Mouse (Mus musculus) kidney, embryonic 14.5 days (tissue): Measurements from ENCODE around the gene 4930404N11Rik. TPM values are rescaled to one million over a fixed set of nuclear protein-coding genes. Genes with fewer than 3 reads are reported as not detected.

ENCODE experiments used
- ATAC-seq: fragments of 200-750 bp; cut with Nextera tagmentation; 2 replicates; pipeline ENCODE4 v1.8.0; 2017; ENCODE audit warnings: moderate number of reproducible peaks, mild to moderate bottlenecking, moderate TSS enrichment, moderate library complexity; ENCODE audit not compliant: low FRiP score, low TSS enrichment
- H3K27ac ChIP-seq: fragments of 300-500 bp; sonication (generic); 2 replicates; pipeline ENCODE4 v1.5.1; 2014; ENCODE audit warnings: low read depth, mild to moderate bottlenecking, low read length, moderate library complexity, mixed read lengths
- H3K27me3 ChIP-seq: fragments of 300-500 bp; sonication (generic); 2 replicates; pipeline ENCODE4 v1.6.1; 2014; ENCODE audit warnings: mild to moderate bottlenecking, low read length; ENCODE audit not compliant: control insufficient read depth, insufficient read depth
- H3K36me3 ChIP-seq: fragments of 300-500 bp; sonication (generic); 2 replicates; pipeline ENCODE4 v1.6.1; 2014; ENCODE audit warnings: low read length, mixed read lengths; ENCODE audit not compliant: control insufficient read depth, insufficient read depth
- H3K4me1 ChIP-seq: fragments of 300-500 bp; sonication (generic); 2 replicates; pipeline ENCODE4 v1.6.1; 2014; ENCODE audit warnings: low read length, mixed read lengths; ENCODE audit not compliant: control insufficient read depth, insufficient read depth
- H3K4me2 ChIP-seq: fragments of 300-500 bp; sonication (generic); replicated peaks from 2 replicates; pipeline ENCODE4 v1.6.1; 2014; ENCODE audit warnings: low read depth, mild to moderate bottlenecking, low read length
- H3K4me3 ChIP-seq: fragments of 300-500 bp; sonication (generic); 2 replicates; pipeline ENCODE4 v1.5.1; 2014; ENCODE audit warnings: mild to moderate bottlenecking, low read length
- H3K9ac ChIP-seq: fragments of 300-500 bp; sonication (generic); 2 replicates; pipeline ENCODE4 v1.6.1; 2014; ENCODE audit warnings: low read depth, mild to moderate bottlenecking, low read length, moderate library complexity
- H3K9me3 ChIP-seq: fragments of 300-500 bp; sonication (generic); 2 replicates; pipeline ENCODE4 v1.6.1; 2016; ENCODE audit warnings: low read length; ENCODE audit not compliant: control insufficient read depth
- WGBS: fragments of 180-500 bp; shearing (Covaris S2); extraction: QIAGEN DNeasy Blood & Tissue Kit; methylation state at CpG from one replicate; pipeline ENCODE4 v1.1.7; 2014; 5-methylcytosine and 5-hydroxymethylcytosine counted together
- polyA plus RNA-seq: library from polyadenylated mRNA; unstranded; fragments of >200 nt; fragmentation: Nextera tagmentation; extraction: Ambion mirVana; gene quantifications from 2 replicates; pipeline ENCODE4 v1.2.1, GENCODE M21; 2014

Gene 4930404N11Rik
- polyA plus RNA-seq, 1 experiment from 2014 or later: 0.30 TPM

GRCm38 (mm10) chr10:81389373-81389772 is 23.8 kb upstream of the 4930404N11Rik start:
- 46% methylated on average over 3 of the region's 3 CpGs for WGBS
- no peaks in the 10 kb centered on the region for H3K27me3 ChIP-seq
- H3K4me2 ChIP-seq: no peak overlapping the region
- H3K9ac ChIP-seq: no peak overlapping the region
- ATAC-seq: no peak
- no peaks in the 10 kb centered on the region for H3K9me3 ChIP-seq
- no peak overlapping the region for H3K4me3 ChIP-seq
- no peak overlapping the region for H3K27ac ChIP-seq
- peaks cover 32% of the 10 kb centered on the region for H3K36me3 ChIP-seq
- H3K4me1 ChIP-seq: peaks cover 27% of the 10 kb centered on the region

GRCm38 (mm10) chr10:81388505-81389055 is 23.0 kb upstream of the 4930404N11Rik start, which contains the start of gene Gm48552:
Gene Gm48552, plus strand, starts transcription at chr10:81389005.
- no peak within 1 kb of the TSS for H3K9ac ChIP-seq
- H3K27me3 ChIP-seq: no peaks in the 10 kb centered on the region
- H3K9me3 ChIP-seq: no peaks in the 10 kb centered on the region
- peaks cover 32% of the 10 kb centered on the region for H3K36me3 ChIP-seq
- peaks cover 24% of the 10 kb centered on the region for H3K4me1 ChIP-seq
- H3K4me3 ChIP-seq: no peak within 1 kb of the TSS
- no peak within 1 kb of the TSS for H3K27ac ChIP-seq
- H3K4me2 ChIP-seq: no peak within 1 kb of the TSS
- WGBS: 76% methylated on average over 5 of the region's 5 CpGs
- ATAC-seq: no peak

GRCm38 (mm10) chr10:81387716-81388115 is 22.1 kb upstream of the 4930404N11Rik start:
- H3K9ac ChIP-seq: no peak overlapping the region
- H3K27me3 ChIP-seq: no peaks in the 10 kb centered on the region
- ATAC-seq: no peak
- H3K27ac ChIP-seq: no peak overlapping the region
- no peak overlapping the region for H3K4me3 ChIP-seq
- H3K36me3 ChIP-seq: peaks cover 32% of the 10 kb centered on the region
- H3K4me2 ChIP-seq: no peak overlapping the region
- 95% methylated on average over 20 of the region's 20 CpGs for WGBS
- H3K9me3 ChIP-seq: no peaks in the 10 kb centered on the region
- H3K4me1 ChIP-seq: peaks cover 15% of the 10 kb centered on the region

- no peaks in the 10 kb centered on the region for H3K27me3 ChIP-seq
- 83% methylated on average over 22 of the region's 22 CpGs for WGBS
- H3K36me3 ChIP-seq: peaks cover 30% of the 10 kb centered on the region
- peak overlapping the region; percentile 69 for H3K4me2 ChIP-seq
- H3K27ac ChIP-seq: no peak overlapping the region
- H3K9me3 ChIP-seq: no peaks in the 10 kb centered on the region
- H3K4me3 ChIP-seq: peak overlapping the region; percentile 98; the same call in 1 of the 2 replicates
- ATAC-seq: no peak
- H3K4me1 ChIP-seq: peaks cover 14% of the 10 kb centered on the region
- no peak overlapping the region for H3K9ac ChIP-seq
Observed at GRCm38 (mm10) chr10:81385603-81386306, 20.1 kb upstream of the 4930404N11Rik start.

GRCm38 (mm10) chr10:81384605-81384982 is 19.0 kb upstream of the 4930404N11Rik start:
- H3K36me3 ChIP-seq: peaks cover 30% of the 10 kb centered on the region
- WGBS: under 1% methylated on average over 19 of the region's 19 CpGs

GRCm38 (mm10) chr10:81383802-81384604 is 18.4 kb upstream of the 4930404N11Rik start, which contains the start of the genes Dohh and Gm48551:
Gene Dohh, plus strand, starts transcription at chr10:81384428.
Gene Gm48551, plus strand, starts transcription at chr10:81384466.
- peak within 1 kb of the TSS; percentile 98 for H3K4me3 ChIP-seq
- ATAC-seq: peak; percentile 93
- H3K9me3 ChIP-seq: no peaks in the 10 kb centered on the region
- no peaks in the 10 kb centered on the region for H3K27me3 ChIP-seq
- peak within 1 kb of the TSS; percentile 82 for H3K27ac ChIP-seq
- peak within 1 kb of the TSS; percentile 69 for H3K4me2 ChIP-seq
- WGBS: 4% methylated on average over 52 of the region's 54 CpGs
- H3K9ac ChIP-seq: peak within 1 kb of the TSS; percentile 83
- peaks cover 9% of the 10 kb centered on the region for H3K4me1 ChIP-seq
- peaks cover 30% of the 10 kb centered on the region for H3K36me3 ChIP-seq

More at GRCm38 (mm10) chr10:81384605-81384982, 19.0 kb upstream of the 4930404N11Rik start:
- H3K9me3 ChIP-seq: no peaks in the 10 kb centered on the region
- peak overlapping the region; percentile 83 for H3K9ac ChIP-seq
- peak overlapping the region; percentile 98 for H3K4me3 ChIP-seq
- peak overlapping the region; percentile 82 for H3K27ac ChIP-seq
- peaks cover 13% of the 10 kb centered on the region for H3K4me1 ChIP-seq
- peak overlapping the region; percentile 69 for H3K4me2 ChIP-seq
- H3K27me3 ChIP-seq: no peaks in the 10 kb centered on the region
- ATAC-seq: peak; percentile 13; the same call in 1 of the 2 replicates

- Histone ChIP-seq H3K27ac (0 out of 2 replicates have a peak overlapping the region, but pooled peaks have one; percentile 9), H3K4me3 (no peak overlapping the region), H3K4me1 (peaks cover 13% of the 10 kb centered on the region), H3K4me2 (no peak overlapping the region), H3K36me3 (peaks cover 13% of the 10 kb centered on the region), H3K9me3 (no peaks in the 10 kb centered on the region), H3K9ac (no peak overlapping the region), H3K27me3 (no peaks in the 10 kb centered on the region)
- ATAC-seq: no peak
- WGBS: 80% methylated on average over 5 of the region's 5 CpGs
Observed at GRCm38 (mm10) chr10:81382039-81382438, 16.4 kb upstream of the 4930404N11Rik start.

- H3K27ac ChIP-seq: no peak overlapping the region
- H3K9ac ChIP-seq: no peak overlapping the region
- peaks cover 12% of the 10 kb centered on the region for H3K4me1 ChIP-seq
- peaks cover 8% of the 10 kb centered on the region; the same call in 1 of the 2 replicates for H3K36me3 ChIP-seq
- no peaks in the 10 kb centered on the region for H3K9me3 ChIP-seq
- H3K4me2 ChIP-seq: no peak overlapping the region
- 94% methylated on average over 6 of the region's 6 CpGs for WGBS
- no peak overlapping the region for H3K4me3 ChIP-seq
- ATAC-seq: no peak
- H3K27me3 ChIP-seq: no peaks in the 10 kb centered on the region
Observed at GRCm38 (mm10) chr10:81379809-81380378, 14.3 kb upstream of the 4930404N11Rik start.
